Mouse (Mus musculus): Measurements from ENCODE around the gene Il18. TPM values are rescaled to one million over a fixed set of nuclear protein-coding genes. Genes with fewer than 3 reads are reported as not detected.
A peak's percentile ranks its signal among the peaks of the same experiment; 100 is the strongest.
"Not testable (repeated sequence)": the region's sequence is repeated elsewhere in the genome, so short reads cannot be mapped to it uniquely, and the experiment has no call there.

Il18 gene
- polyA plus RNA-seq, 1 experiment from 2014 or later = 13.3 TPM

GRCm38 (mm10) chr9:50603998-50604324 lies 49.3 kb downstream of the Il18 start:
- peak; percentile 71 for ATAC-seq (ENCODE audit: low read depth)
- peaks cover 30% of the 10 kb centered on the region for H3K4me1 ChIP-seq (ENCODE audit: control insufficient read depth, low read depth, low read length)
- H3K9ac ChIP-seq (ENCODE audit: low read depth, low read length) = peak overlapping the region; percentile 92
- peak overlapping the region; percentile 93 for H3K4me2 ChIP-seq (ENCODE audit: low read depth, low read length)
- H3K27ac ChIP-seq (ENCODE audit: low read length) = peak overlapping the region; percentile 89
- H3K4me3 ChIP-seq (ENCODE audit: low read depth, low read length) = peak overlapping the region; percentile 90
- peaks cover 26% of the 10 kb centered on the region for H3K36me3 ChIP-seq (ENCODE audit: control insufficient read depth, insufficient read depth)
- WGBS (ENCODE audit: insufficient replicate concordance) = 0% methylated on average over 24 of the region's 24 CpGs
- H3K9me3 ChIP-seq (replicated peaks; ENCODE audit: control insufficient read depth, low read length) = no peaks in the 10 kb centered on the region
- H3K27me3 ChIP-seq (ENCODE audit: control insufficient read depth, insufficient read depth, low read depth, low read length) = no peaks in the 10 kb centered on the region

GRCm38 (mm10) chr9:50604338-50604737 lies 49.7 kb downstream of the Il18 start:
- Histone ChIP-seq H3K9me3 (replicated peaks; ENCODE audit: control insufficient read depth, low read length) (no peaks in the 10 kb centered on the region), H3K27ac (ENCODE audit: low read length) (peak overlapping the region; percentile 89), H3K4me3 (ENCODE audit: low read depth, low read length) (peak overlapping the region; percentile 90), H3K27me3 (ENCODE audit: control insufficient read depth, insufficient read depth, low read depth, low read length) (no peaks in the 10 kb centered on the region), H3K4me2 (ENCODE audit: low read depth, low read length) (peak overlapping the region; percentile 93), H3K4me1 (ENCODE audit: control insufficient read depth, low read depth, low read length) (peaks cover 30% of the 10 kb centered on the region), H3K9ac (ENCODE audit: low read depth, low read length) (peak overlapping the region; percentile 92), H3K36me3 (ENCODE audit: control insufficient read depth, insufficient read depth) (peaks cover 25% of the 10 kb centered on the region)
- 1% methylated on average over 6 of the region's 6 CpGs for WGBS (ENCODE audit: insufficient replicate concordance)
- no peak for ATAC-seq (ENCODE audit: low read depth)

- Histone ChIP-seq H3K4me3 (ENCODE audit: low read depth, low read length) (no peak overlapping the region), H3K36me3 (ENCODE audit: control insufficient read depth, insufficient read depth) (peaks cover 40% of the 10 kb centered on the region), H3K27me3 (ENCODE audit: control insufficient read depth, insufficient read depth, low read depth, low read length) (no peaks in the 10 kb centered on the region), H3K9me3 (replicated peaks; ENCODE audit: control insufficient read depth, low read length) (no peaks in the 10 kb centered on the region), H3K27ac (ENCODE audit: low read length) (no peak overlapping the region), H3K4me2 (ENCODE audit: low read depth, low read length) (no peak overlapping the region), H3K9ac (ENCODE audit: low read depth, low read length) (no peak overlapping the region), H3K4me1 (ENCODE audit: control insufficient read depth, low read depth, low read length) (peaks cover 8% of the 10 kb centered on the region)
- 82% methylated on average over 4 of the region's 4 CpGs for WGBS (ENCODE audit: insufficient replicate concordance)
- no peak for ATAC-seq (ENCODE audit: low read depth)
Observed at GRCm38 (mm10) chr9:50612115-50612514, 57.5 kb downstream of the Il18 start.

GRCm38 (mm10) chr9:50616161-50616560 lies 61.5 kb downstream of the Il18 start:
- peak overlapping the region; percentile 98 for H3K4me3 ChIP-seq (ENCODE audit: low read depth, low read length)
- whole genome bisulfite sequencing (ENCODE audit: insufficient replicate concordance) = 28% methylated on average over 11 of the region's 11 CpGs
- no peaks in the 10 kb centered on the region for H3K27me3 ChIP-seq (ENCODE audit: control insufficient read depth, insufficient read depth, low read depth, low read length)
- peak overlapping the region; percentile 95 for H3K9ac ChIP-seq (ENCODE audit: low read depth, low read length)
- no peak overlapping the region; the same call in 1 of the 2 replicates for H3K27ac ChIP-seq (ENCODE audit: low read length)
- peaks cover 8% of the 10 kb centered on the region for H3K4me1 ChIP-seq (ENCODE audit: control insufficient read depth, low read depth, low read length)
- H3K4me2 ChIP-seq (ENCODE audit: low read depth, low read length) = peak overlapping the region; percentile 79
- no peaks in the 10 kb centered on the region for H3K9me3 ChIP-seq (replicated peaks; ENCODE audit: control insufficient read depth, low read length)
- ATAC-seq (ENCODE audit: low read depth) = no peak
- peaks cover 17% of the 10 kb centered on the region for H3K36me3 ChIP-seq (ENCODE audit: control insufficient read depth, insufficient read depth)

GRCm38 (mm10) chr9:50616766-50617603 lies 62.4 kb downstream of the Il18 start, which contains the start of the genes Pih1d2 and Nkapd1:
TSS of gene Pih1d2 (plus strand) at chr9:50617321.
TSS of gene Nkapd1 (minus strand) at chr9:50617464.
- peaks cover 14% of the 10 kb centered on the region for H3K36me3 ChIP-seq (ENCODE audit: control insufficient read depth, insufficient read depth)
- WGBS (ENCODE audit: insufficient replicate concordance) = under 1% methylated on average over 80 of the region's 81 CpGs
- peak within 1 kb of the TSS; percentile 79 for H3K4me2 ChIP-seq (ENCODE audit: low read depth, low read length)
- H3K4me3 ChIP-seq (ENCODE audit: low read depth, low read length) = peak within 1 kb of the TSS; percentile 98
- H3K4me1 ChIP-seq (ENCODE audit: control insufficient read depth, low read depth, low read length) = peaks cover 8% of the 10 kb centered on the region
- ATAC-seq (ENCODE audit: low read depth) = peak; percentile 90
- H3K27me3 ChIP-seq (ENCODE audit: control insufficient read depth, insufficient read depth, low read depth, low read length) = no peaks in the 10 kb centered on the region
- no peaks in the 10 kb centered on the region for H3K9me3 ChIP-seq (replicated peaks; ENCODE audit: control insufficient read depth, low read length)
- peak within 1 kb of the TSS; percentile 95 for H3K27ac ChIP-seq (ENCODE audit: low read length)
- peak within 1 kb of the TSS; percentile 95 for H3K9ac ChIP-seq (ENCODE audit: low read depth, low read length)

- H3K4me3 ChIP-seq (ENCODE audit: low read depth, low read length) = peak overlapping the region; percentile 98
- 51% methylated on average over 9 of the region's 9 CpGs for WGBS (ENCODE audit: insufficient replicate concordance)
- no peaks in the 10 kb centered on the region for H3K27me3 ChIP-seq (ENCODE audit: control insufficient read depth, insufficient read depth, low read depth, low read length)
- no peak overlapping the region for H3K27ac ChIP-seq (ENCODE audit: low read length)
- no peak overlapping the region for H3K9ac ChIP-seq (ENCODE audit: low read depth, low read length)
- peaks cover 10% of the 10 kb centered on the region for H3K36me3 ChIP-seq (ENCODE audit: control insufficient read depth, insufficient read depth)
- ATAC-seq (ENCODE audit: low read depth) = no peak
- H3K4me1 ChIP-seq (ENCODE audit: control insufficient read depth, low read depth, low read length) = peaks cover 8% of the 10 kb centered on the region
- no peaks in the 10 kb centered on the region for H3K9me3 ChIP-seq (replicated peaks; ENCODE audit: control insufficient read depth, low read length)
- H3K4me2 ChIP-seq (ENCODE audit: low read depth, low read length) = peak overlapping the region; percentile 79
Observed at GRCm38 (mm10) chr9:50617794-50618330, 63.2 kb downstream of the Il18 start.

GRCm38 (mm10) chr9:50630903-50631302 lies 76.3 kb downstream of the Il18 start:
- not testable (repeated sequence) for H3K36me3 ChIP-seq (ENCODE audit: control insufficient read depth, insufficient read depth); ATAC-seq (ENCODE audit: low read depth); H3K4me1 ChIP-seq (ENCODE audit: control insufficient read depth, low read depth, low read length); H3K4me3 ChIP-seq (ENCODE audit: low read depth, low read length); H3K9ac ChIP-seq (ENCODE audit: low read depth, low read length); H3K9me3 ChIP-seq (replicated peaks; ENCODE audit: control insufficient read depth, low read length); H3K27me3 ChIP-seq (ENCODE audit: control insufficient read depth, insufficient read depth, low read depth, low read length); H3K27ac ChIP-seq (ENCODE audit: low read length); H3K4me2 ChIP-seq (ENCODE audit: low read depth, low read length)
- 87% methylated on average over 6 of the region's 8 CpGs for WGBS (ENCODE audit: insufficient replicate concordance)

Measured in liver, embryonic 16.5 days (tissue).